Comparison of ENCODE assay signal across 30 mouse cellular contexts in genomic region chr17:94326179-94326578, GRCm38 (mm10).
DNase-seq lines count a peak whose midpoint lies in the region; ATAC-seq lines count a peak whose summit lies in the region.
"Had no signal": no experiment of that assay in that cellular context is flagged by ENCODE, and none has a peak within 500 bp of the region (broad histone marks: within the 10 kb centered on the region; RNA-seq: fewer than 3 reads in every experiment).

No protein-coding gene starts in this region.

- H3K9me3 ChIP-seq in embryonic facial prominence, embryonic 14.5 days (ENCODE audit: control insufficient read depth, low read length) = no peaks in the 10 kb centered on the region
- no peaks in the 10 kb centered on the region for H3K9me3 ChIP-seq in midbrain, embryonic 14.5 days (ENCODE audit: control insufficient read depth, low read length)
- H3K9me3 ChIP-seq: embryonic facial prominence, embryonic 12.5 days; forebrain, embryonic 10.5 days; forebrain, embryonic 13.5 days; heart, embryonic 10.5 days had no signal

- 21% methylated on average over 2 of the region's 2 CpGs for WGBS in embryonic facial prominence, embryonic 14.5 days
- 62% methylated on average over 2 of the region's 2 CpGs for WGBS in midbrain, embryonic 14.5 days

- no peaks in the 10 kb centered on the region for H3K36me3 ChIP-seq in embryonic facial prominence, embryonic 14.5 days (ENCODE audit: control insufficient read depth, insufficient read depth, low read length)
- H3K36me3 ChIP-seq in midbrain, embryonic 14.5 days (ENCODE audit: control insufficient read depth, insufficient read depth, low read length) = no peaks in the 10 kb centered on the region
- H3K36me3 ChIP-seq: embryonic facial prominence, embryonic 12.5 days; forebrain, embryonic 10.5 days; heart, embryonic 10.5 days; heart, embryonic 13.5 days had no signal

- H3K27ac ChIP-seq in embryonic facial prominence, embryonic 14.5 days (replicated peaks; ENCODE audit: low read depth, low read length) = no peak overlapping the region
- H3K27ac ChIP-seq in midbrain, embryonic 14.5 days (replicated peaks; ENCODE audit: low read depth, low read length) = no peak overlapping the region
- H3K27ac ChIP-seq: embryonic facial prominence, embryonic 12.5 days; forebrain, embryonic 10.5 days; forebrain, embryonic 13.5 days; heart, adult 2 months; heart, embryonic 10.5 days; heart, embryonic 13.5 days; hindbrain, embryonic 14.5 days; hindbrain, postnatal 0 days had no signal

- DNase-seq in embryo, embryonic 10 days (ENCODE audit: low spot score) = peak; percentile 21
- no peak for DNase-seq in embryo, embryonic 9.5 days (ENCODE audit: extremely low spot score)
- peak; percentile 26 for DNase-seq in embryo, embryonic 11 days
- peak; percentile 22 for DNase-seq in embryonic facial prominence, embryonic 14.5 days (ENCODE audit: low spot score)
- no peak for DNase-seq in gastrocnemius, adult 18-20 months (ENCODE audit: low spot score)
- DNase-seq in midbrain, embryonic 14.5 days = no peak
- DNase-seq: adrenal gland, adult 8-10 months; adrenal gland, postnatal 36 days; cerebellum, adult 11 months; cerebellum, adult 2 months; cerebellum, adult 9-11 months; cerebellum, postnatal 25 days; gastrocnemius, postnatal 10 days; gastrocnemius, postnatal 36 days; heart, adult 2 months; heart, postnatal 14 days; heart, postnatal 4 days; kidney, adult 18-20 months had no signal

- H3K4me2 ChIP-seq in embryonic facial prominence, embryonic 14.5 days (ENCODE audit: low read depth, low read length) = no peak overlapping the region
- no peak overlapping the region for H3K4me2 ChIP-seq in midbrain, embryonic 14.5 days (ENCODE audit: low read length)
- H3K4me2 ChIP-seq: embryonic facial prominence, embryonic 12.5 days; forebrain, embryonic 13.5 days; heart, embryonic 13.5 days; hindbrain, embryonic 14.5 days had no signal

- H3K9ac ChIP-seq in embryonic facial prominence, embryonic 14.5 days (ENCODE audit: low read depth, low read length) = no peak overlapping the region
- no peak overlapping the region for H3K9ac ChIP-seq in midbrain, embryonic 14.5 days (replicated peaks; ENCODE audit: low read length)
- H3K9ac ChIP-seq: embryonic facial prominence, embryonic 12.5 days; forebrain, embryonic 13.5 days; heart, embryonic 13.5 days; hindbrain, embryonic 14.5 days had no signal

- no peaks in the 10 kb centered on the region for H3K4me1 ChIP-seq in embryonic facial prominence, embryonic 14.5 days (ENCODE audit: control insufficient read depth, insufficient read depth, low read length)
- H3K4me1 ChIP-seq in midbrain, embryonic 14.5 days (ENCODE audit: control insufficient read depth, insufficient read depth, low read length) = no peaks in the 10 kb centered on the region
- H3K4me1 ChIP-seq: forebrain, embryonic 10.5 days; forebrain, embryonic 13.5 days; heart, embryonic 10.5 days; heart, embryonic 13.5 days had no signal

- H3K4me3 ChIP-seq in embryonic facial prominence, embryonic 14.5 days (ENCODE audit: low read depth, low read length) = no peak overlapping the region
- H3K4me3 ChIP-seq in midbrain, embryonic 14.5 days (replicated peaks; ENCODE audit: low read depth, low read length) = no peak overlapping the region
- H3K4me3 ChIP-seq: embryonic facial prominence, embryonic 12.5 days; erythroblast, embryonic 14.5 days; forebrain, embryonic 10.5 days; forebrain, embryonic 13.5 days; heart, adult 2 months; heart, embryonic 10.5 days; heart, embryonic 13.5 days had no signal

- ATAC-seq in embryonic facial prominence, embryonic 14.5 days (ENCODE audit: low read depth) = no peak
- ATAC-seq in midbrain, embryonic 14.5 days (ENCODE audit: low FRiP score, low TSS enrichment) = no peak
- ATAC-seq: activated CD4-positive, CD25-positive, alpha-beta regulatory T cell, adult 4 months; forebrain, embryonic 13.5 days; forebrain, embryonic 16.5 days; hindbrain, postnatal 0 days; inflammation-experienced regulatory T-cells, adult 6 months; intestine, embryonic 16.5 days had no signal

- H3K27me3 ChIP-seq in embryonic facial prominence, embryonic 14.5 days (replicated peaks; ENCODE audit: control insufficient read depth, insufficient read depth, low read length) = no peaks in the 10 kb centered on the region
- H3K27me3 ChIP-seq in midbrain, embryonic 14.5 days (ENCODE audit: control insufficient read depth, insufficient read depth, low read length) = no peaks in the 10 kb centered on the region
- H3K27me3 ChIP-seq: embryonic facial prominence, embryonic 12.5 days; forebrain, embryonic 13.5 days had no signal

Comparison
In these comparisons a context has a peak if more than half of its experiments do, and no peak if none do; other contexts are left out.
1. DNase-seq: peak in embryo, embryonic 10 days (single experiment), embryo, embryonic 11 days (single experiment) and embryonic facial prominence, embryonic 14.5 days (single experiment); none in embryo, embryonic 9.5 days (single experiment), gastrocnemius, adult 18-20 months (single experiment) and midbrain, embryonic 14.5 days (single experiment).